Comparison of ENCODE assay signal across 9 mouse cellular contexts in the genomic region with DNA sequence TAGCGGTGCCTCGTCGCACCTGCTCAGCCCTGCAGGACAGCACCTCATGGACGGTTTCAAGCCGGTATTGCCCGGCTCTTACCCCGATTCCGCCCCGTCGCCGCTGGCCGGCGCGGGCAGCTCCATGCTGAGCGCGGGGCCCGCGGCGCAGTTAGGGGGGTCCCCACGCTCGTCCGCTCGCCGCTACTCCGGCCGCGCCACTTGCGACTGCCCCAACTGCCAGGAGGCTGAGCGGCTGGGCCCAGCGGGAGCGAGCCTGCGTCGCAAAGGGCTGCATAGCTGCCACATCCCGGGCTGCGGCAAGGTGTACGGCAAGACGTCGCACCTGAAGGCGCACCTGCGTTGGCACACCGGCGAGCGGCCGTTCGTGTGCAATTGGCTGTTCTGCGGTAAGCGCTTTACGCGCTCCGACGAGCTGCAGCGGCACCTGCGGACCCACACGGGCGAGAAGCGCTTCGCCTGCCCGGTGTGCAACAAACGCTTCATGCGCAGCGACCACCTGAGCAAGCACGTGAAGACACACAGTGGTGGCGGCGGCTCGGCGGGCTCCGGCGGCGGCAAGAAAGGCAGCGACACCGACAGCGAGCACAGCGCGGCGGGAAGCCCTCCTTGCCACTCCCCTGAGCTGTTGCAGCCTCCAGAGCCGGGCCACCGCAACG. TPM values are rescaled to one million over a fixed set of nuclear protein-coding genes. Genes with fewer than 3 reads are reported as not detected.
DNase-seq lines count a peak whose midpoint lies in the region; ATAC-seq lines count a peak whose summit lies in the region.
"Had no signal": no experiment of that assay in that cellular context is flagged by ENCODE, and none has a peak within 500 bp of the region (broad histone marks: within the 10 kb centered on the region; RNA-seq: fewer than 3 reads in every experiment).

No protein-coding gene starts in this region.

- no peak for DNase-seq in lung, postnatal 10 days
- DNase-seq in embryonic facial prominence, embryonic 14.5 days (ENCODE audit: low spot score), result no peak
- no peak for DNase-seq in urinary bladder, postnatal 14 days (ENCODE audit: low spot score)
- DNase-seq in frontal cortex, postnatal 14 days (ENCODE audit: low spot score in 2 of 2), result no peak
- no peak for DNase-seq in cerebellum, adult 8-10 months

- H3K9ac ChIP-seq in lung, embryonic 15.5 days, result no peak overlapping the region
- peak overlapping the region; percentile 55; the same call in 1 of the 2 replicates for H3K9ac ChIP-seq in embryonic facial prominence, embryonic 14.5 days (ENCODE audit: low read depth, low read length)
- H3K9ac ChIP-seq in limb, embryonic 13.5 days, result peak overlapping the region; percentile 25; the same call in 1 of the 2 replicates
- no peak overlapping the region for H3K9ac ChIP-seq in stomach, embryonic 15.5 days

- H3K4me3 ChIP-seq in lung, embryonic 15.5 days, result peak overlapping the region; percentile 17
- H3K4me3 ChIP-seq in embryonic facial prominence, embryonic 14.5 days (ENCODE audit: low read depth, low read length), result peak overlapping the region; percentile 43
- peak overlapping the region; percentile 47 for H3K4me3 ChIP-seq in limb, embryonic 13.5 days
- H3K4me3 ChIP-seq in stomach, embryonic 15.5 days (replicated peaks), result peak overlapping the region; percentile 28

- H3K9me3 ChIP-seq in lung, embryonic 15.5 days, result no peaks in the 10 kb centered on the region
- H3K9me3 ChIP-seq in embryonic facial prominence, embryonic 14.5 days (ENCODE audit: control insufficient read depth, low read length), result no peaks in the 10 kb centered on the region
- no peaks in the 10 kb centered on the region for H3K9me3 ChIP-seq in limb, embryonic 13.5 days
- H3K9me3 ChIP-seq in stomach, embryonic 15.5 days, result no peaks in the 10 kb centered on the region

- H3K4me1 ChIP-seq in lung, embryonic 15.5 days, result peaks cover 24% of the 10 kb centered on the region
- H3K4me1 ChIP-seq in embryonic facial prominence, embryonic 14.5 days (ENCODE audit: control insufficient read depth, insufficient read depth, low read length), result peaks cover 9% of the 10 kb centered on the region; the same call in 1 of the 2 replicates
- H3K4me1 ChIP-seq in limb, embryonic 13.5 days, result peaks cover 30% of the 10 kb centered on the region
- H3K4me1 ChIP-seq in stomach, embryonic 15.5 days, result peaks cover 26% of the 10 kb centered on the region

- H3K4me2 ChIP-seq in lung, embryonic 15.5 days, result peak overlapping the region; percentile 87
- H3K4me2 ChIP-seq in embryonic facial prominence, embryonic 14.5 days (ENCODE audit: low read depth, low read length), result peak overlapping the region; percentile 50
- peak overlapping the region; percentile 61 for H3K4me2 ChIP-seq in limb, embryonic 13.5 days (replicated peaks)
- peak overlapping the region; percentile 52 for H3K4me2 ChIP-seq in stomach, embryonic 15.5 days

- peak; percentile 52 for ATAC-seq in lung, embryonic 15.5 days (ENCODE audit: borderline replicate concordance, extremely low read depth, low FRiP score, low TSS enrichment)
- ATAC-seq in embryonic facial prominence, embryonic 14.5 days (ENCODE audit: low read depth), result peak; percentile 17; the same call in 1 of the 2 replicates
- 0 out of 2 replicates have a peak, but pooled peaks have one; percentile 28 for ATAC-seq in limb, embryonic 13.5 days (ENCODE audit: low FRiP score, low read depth)
- peak; percentile 28; the same call in 1 of the 2 replicates for ATAC-seq in stomach, embryonic 15.5 days (ENCODE audit: insufficient read depth, low FRiP score, low read depth)

- WGBS in lung, embryonic 15.5 days, result under 1% methylated on average over 78 of the region's 78 CpGs
- WGBS in embryonic facial prominence, embryonic 14.5 days, result 0% methylated on average over 41 of the region's 78 CpGs
- under 1% methylated on average over 78 of the region's 78 CpGs for WGBS in limb, embryonic 13.5 days
- under 1% methylated on average over 78 of the region's 78 CpGs for WGBS in stomach, embryonic 15.5 days

- peaks cover 93% of the 10 kb centered on the region for H3K27me3 ChIP-seq in lung, embryonic 15.5 days
- H3K27me3 ChIP-seq in embryonic facial prominence, embryonic 14.5 days (replicated peaks; ENCODE audit: control insufficient read depth, insufficient read depth, low read length), result peaks cover 95% of the 10 kb centered on the region
- H3K27me3 ChIP-seq in limb, embryonic 13.5 days, result peaks cover 90% of the 10 kb centered on the region
- H3K27me3 ChIP-seq in stomach, embryonic 15.5 days (replicated peaks), result peaks cover 77% of the 10 kb centered on the region

- no peaks in the 10 kb centered on the region for H3K36me3 ChIP-seq in lung, embryonic 15.5 days
- no peaks in the 10 kb centered on the region for H3K36me3 ChIP-seq in embryonic facial prominence, embryonic 14.5 days (ENCODE audit: control insufficient read depth, insufficient read depth, low read length)
- no peaks in the 10 kb centered on the region for H3K36me3 ChIP-seq in limb, embryonic 13.5 days
- H3K36me3 ChIP-seq in stomach, embryonic 15.5 days, result no peaks in the 10 kb centered on the region

- H3K27ac ChIP-seq in lung, embryonic 15.5 days, result no peak overlapping the region
- H3K27ac ChIP-seq in embryonic facial prominence, embryonic 14.5 days (replicated peaks; ENCODE audit: low read depth, low read length), result no peak overlapping the region
- H3K27ac ChIP-seq in limb, embryonic 13.5 days, result no peak overlapping the region
- no peak overlapping the region for H3K27ac ChIP-seq in stomach, embryonic 15.5 days

RNA-seq across cellular contexts. Expression of gene Sp8, which starts 3.2 kb away (rescaled TPM):
- polyA plus RNA-seq in lung, embryonic 15.5 days (2015; fragmentation: Nextera tagmentation; extraction: Ambion mirVana), result 0.06 TPM in 1 of 2 replicates, not detected in the other
- 1.9 and 3.5 TPM in 2 replicates for polyA plus RNA-seq in embryonic facial prominence, embryonic 14.5 days (2014; fragmentation: Nextera tagmentation; extraction: Ambion mirVana)
- polyA plus RNA-seq in limb, embryonic 13.5 days (2015; fragmentation: Nextera tagmentation; extraction: Ambion mirVana), result 2.2 and 2.9 TPM in 2 replicates
- not detected in 2 replicates for polyA plus RNA-seq in stomach, embryonic 15.5 days (2015; fragmentation: Nextera tagmentation; extraction: Ambion mirVana)
- polyA plus RNA-seq: liver, adult 2 months had no signal

Comparison
In these comparisons a context has a peak if more than half of its experiments do, and no peak if none do; other contexts are left out.
1. H3K9ac ChIP-seq: peak in embryonic facial prominence, embryonic 14.5 days (single experiment) and limb, embryonic 13.5 days (single experiment); none in lung, embryonic 15.5 days (single experiment) and stomach, embryonic 15.5 days (single experiment).
2. Peak in every context shown above with its lines, with median percentiles within 50 percentile points of each other: ATAC-seq, H3K4me2 ChIP-seq and H3K4me3 ChIP-seq.